Mouse (Mus musculus) cortical plate, adult 2 months (tissue): ENCODE measurements around the gene Hprt.

ENCODE experiments used
- CTCF ChIP-seq: fragments of 200-500 bp; IDR thresholded peaks from 2 replicates; pipeline ENCODE4 v1.5.1; 2011; ENCODE audit warnings: mild to moderate bottlenecking, control low read depth, low read length; ENCODE audit not compliant: insufficient read depth; ENCODE audit errors: extremely low read depth
- POLR2A ChIP-seq: fragments of 200-500 bp; IDR thresholded peaks from 2 replicates; pipeline ENCODE4 v1.6.1; 2011; ENCODE audit warnings: mild to moderate bottlenecking, low read length, control low read depth; ENCODE audit not compliant: insufficient read depth; ENCODE audit errors: extremely low read depth

DNA sequence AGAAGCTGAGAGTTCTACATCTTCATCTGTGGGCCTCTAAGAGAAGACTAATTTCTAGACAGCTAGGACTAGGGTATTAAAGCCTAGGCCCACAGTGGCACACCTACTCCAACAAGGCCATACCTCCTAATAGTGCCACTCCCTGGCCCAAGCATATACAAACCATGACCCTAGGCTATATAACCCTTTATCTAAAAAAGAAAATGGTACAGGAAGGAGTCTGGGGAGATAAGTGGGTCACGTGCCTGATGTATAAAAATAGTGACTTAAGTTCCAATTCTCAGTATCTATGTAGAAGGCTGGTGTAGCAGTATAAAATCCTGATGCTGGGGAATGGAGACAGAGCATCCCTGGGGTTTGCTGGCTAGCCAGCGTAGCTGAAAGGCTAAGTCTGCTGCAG, 22.8 kb upstream of the Hprt start:
- no peak for TF ChIP-seq CTCF
- no peak for TF ChIP-seq POLR2A
